Mouse (Mus musculus) midbrain, postnatal 0 days (tissue): ENCODE results near the gene Ptch2. TPM values are rescaled to one million over a fixed set of nuclear protein-coding genes. Genes with fewer than 3 reads are reported as not detected.

ENCODE experiments used
- ATAC-seq: fragments of 200-750 bp; cut with Nextera tagmentation; 2 replicates; pipeline ENCODE4 v1.8.0; 2017; ENCODE audit warnings: moderate number of reproducible peaks, mild to moderate bottlenecking, moderate TSS enrichment, moderate library complexity; ENCODE audit not compliant: low FRiP score
- DNase-seq: peaks from one replicate; pipeline ENCODE4 v3.0.0-alpha.2; 2015; ENCODE audit warnings: low spot score
- H3K27ac ChIP-seq: fragments of 300-500 bp; sonication (generic); 2 replicates; pipeline ENCODE4 v1.5.1; 2014; ENCODE audit warnings: low read depth, mild to moderate bottlenecking, low read length, mixed read lengths
- H3K27me3 ChIP-seq: fragments of 300-500 bp; sonication (generic); 2 replicates; pipeline ENCODE4 v1.6.1; 2014; ENCODE audit warnings: low read length, control low read depth, mixed read lengths; ENCODE audit not compliant: insufficient read depth
- H3K36me3 ChIP-seq: fragments of 300-500 bp; sonication (generic); 2 replicates; pipeline ENCODE4 v1.6.1; 2014; ENCODE audit warnings: low read length, control low read depth, mixed read lengths; ENCODE audit not compliant: insufficient read depth
- H3K4me1 ChIP-seq: fragments of 300-500 bp; sonication (generic); 2 replicates; pipeline ENCODE4 v1.6.1; 2014; ENCODE audit warnings: mild to moderate bottlenecking, control low read depth, antibody characterized with exemption, low read length, mixed read lengths; ENCODE audit not compliant: insufficient read depth
- H3K4me2 ChIP-seq: fragments of 300-500 bp; sonication (generic); 2 replicates; pipeline ENCODE4 v1.6.1; 2014; ENCODE audit warnings: low read depth, mild to moderate bottlenecking, low read length, mixed read lengths; ENCODE audit not compliant: poor library complexity, severe bottlenecking
- H3K4me3 ChIP-seq: fragments of 300-500 bp; sonication (generic); 2 replicates; pipeline ENCODE4 v1.5.1; 2014; ENCODE audit warnings: low read depth, mild to moderate bottlenecking, low read length, moderate library complexity
- H3K9ac ChIP-seq: fragments of 300-500 bp; sonication (generic); replicated peaks from 2 replicates; pipeline ENCODE4 v1.6.1; 2014; ENCODE audit warnings: mild to moderate bottlenecking, low read length, moderate library complexity, mixed read lengths; ENCODE audit not compliant: poor library complexity, severe bottlenecking
- H3K9me3 ChIP-seq: fragments of 300-500 bp; sonication (generic); 2 replicates; pipeline ENCODE4 v1.6.1; 2016; ENCODE audit warnings: low read length, control low read depth
- CTCF ChIP-seq: IDR thresholded peaks from 2 replicates; pipeline ENCODE4 v1.5.1; 2016; ENCODE audit warnings: antibody characterized with exemption, mild to moderate bottlenecking
- WGBS: fragments of 180-500 bp; shearing (Covaris S2); extraction: QIAGEN DNeasy Blood & Tissue Kit; methylation state at CpG from one replicate; pipeline ENCODE4 v1.1.7; 2014; 5-methylcytosine and 5-hydroxymethylcytosine counted together
- polyA plus RNA-seq: library from polyadenylated mRNA; unstranded; fragments of >200 nt; fragmentation: Nextera tagmentation; extraction: Ambion mirVana; gene quantifications from 2 replicates; pipeline ENCODE4 v1.2.1, GENCODE M21; 2015
- total RNA-seq: library from RNA; depleted of rRNA; stranded (reverse); fragments of >200 nt; gene quantifications from 2 replicates; pipeline ENCODE4 v1.2.3, GENCODE M21; 2014

The Ptch2 gene
- total and polyA plus RNA-seq, 2 experiments from 2014 or later, result 3.7 to 12.2 TPM

DNA sequence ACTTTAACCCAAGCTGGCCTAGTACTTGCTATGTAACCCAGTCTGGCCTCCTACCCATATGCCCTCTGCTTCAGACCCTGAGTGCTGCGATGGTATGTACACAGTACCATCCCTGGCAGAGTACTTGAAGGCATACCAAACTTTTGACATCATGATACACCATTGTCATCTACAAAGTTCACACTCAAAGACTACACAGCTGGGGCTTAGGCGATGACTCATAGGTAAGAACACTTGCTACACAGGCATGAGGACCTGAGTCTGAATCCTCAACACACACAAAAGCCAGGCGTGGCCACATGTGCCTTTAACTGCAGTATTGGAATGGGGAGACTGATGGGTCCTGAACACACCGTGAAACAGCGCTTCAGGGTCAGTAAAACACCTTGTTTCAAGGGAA, 24.7 kb upstream of the Ptch2 start:
- WGBS, result 94% methylated on average over 5 of the region's 5 CpGs
- no peak for ATAC-seq
- peaks cover 45% of the 10 kb centered on the region for H3K36me3 ChIP-seq

GRCm38 (mm10) chr4:117087948-117088640, 7.8 kb upstream of the Ptch2 start:
- H3K4me2 ChIP-seq, result no peak overlapping the region
- H3K36me3 ChIP-seq, result peaks cover 11% of the 10 kb centered on the region
- H3K4me3 ChIP-seq, result no peak overlapping the region
- no peaks in the 10 kb centered on the region for H3K4me1 ChIP-seq
- no peak overlapping the region for H3K27ac ChIP-seq
- no peaks in the 10 kb centered on the region for H3K9me3 ChIP-seq
- no peak for DNase-seq
- no peak for ATAC-seq
- 78% methylated on average over 7 of the region's 7 CpGs for WGBS
- H3K9ac ChIP-seq, result no peak overlapping the region
- H3K27me3 ChIP-seq, result no peaks in the 10 kb centered on the region
- TF ChIP-seq CTCF, result no peak

More for the DNA sequence above, 24.7 kb upstream of the Ptch2 start:
- DNase-seq, result no peak
- TF ChIP-seq CTCF, result no peak
- Histone ChIP-seq H3K27ac (no peak overlapping the region), H3K9me3 (no peaks in the 10 kb centered on the region), H3K9ac (no peak overlapping the region), H3K4me2 (no peak overlapping the region), H3K27me3 (no peaks in the 10 kb centered on the region), H3K4me1 (no peaks in the 10 kb centered on the region), H3K4me3 (no peak overlapping the region)

- H3K27me3 ChIP-seq, result no peaks in the 10 kb centered on the region
- 90% methylated on average over 7 of the region's 7 CpGs for WGBS
- H3K4me3 ChIP-seq, result no peak overlapping the region
- no peak overlapping the region for H3K4me2 ChIP-seq
- TF ChIP-seq CTCF, result no peak
- no peaks in the 10 kb centered on the region for H3K9me3 ChIP-seq
- ATAC-seq (no peak), DNase-seq (no peak)
- no peaks in the 10 kb centered on the region for H3K4me1 ChIP-seq
- H3K36me3 ChIP-seq, result peaks cover 7% of the 10 kb centered on the region
- no peak overlapping the region for H3K27ac ChIP-seq
- no peak overlapping the region for H3K9ac ChIP-seq
These were observed 5.3 kb upstream of the Ptch2 start for GRCm38 (mm10) chr4:117090586-117090985.

- no peaks in the 10 kb centered on the region for H3K27me3 ChIP-seq
- no peak overlapping the region for H3K4me2 ChIP-seq
- TF ChIP-seq CTCF, result no peak
- no peak for DNase-seq
- WGBS, result 84% methylated on average over 3 of the region's 3 CpGs
- H3K4me1 ChIP-seq, result peaks cover 3% of the 10 kb centered on the region; the same call in 1 of the 2 replicates
- no peaks in the 10 kb centered on the region for H3K9me3 ChIP-seq
- no peak overlapping the region for H3K9ac ChIP-seq
- ATAC-seq, result no peak
- no peak overlapping the region for H3K27ac ChIP-seq
- peaks cover under 1% of the 10 kb centered on the region; the same call in 1 of the 2 replicates for H3K36me3 ChIP-seq
- peak overlapping the region; percentile 63; the same call in 1 of the 2 replicates for H3K4me3 ChIP-seq
These were observed 1.1 kb upstream of the Ptch2 start for GRCm38 (mm10) chr4:117094626-117095361.

GRCm38 (mm10) chr4:117096666-117097065, 791 bp downstream of the Ptch2 start:
- Histone ChIP-seq H3K4me2 (peak overlapping the region; percentile 67), H3K4me3 (peak overlapping the region; percentile 63), H3K36me3 (peaks cover 8% of the 10 kb centered on the region), H3K9ac (peak overlapping the region; percentile 61), H3K27me3 (0 out of 2 replicates have a peak, but pooled peaks cover 4% of the 10 kb centered on the region), H3K27ac (0 out of 2 replicates have a peak overlapping the region, but pooled peaks have one; percentile 39), H3K4me1 (peaks cover 3% of the 10 kb centered on the region; the same call in 1 of the 2 replicates), H3K9me3 (no peaks in the 10 kb centered on the region)
- no peak for TF ChIP-seq CTCF
- ATAC-seq (no peak), DNase-seq (no peak)
- 10% methylated on average over 5 of the region's 5 CpGs for WGBS
